ENCODE assay signal across 13 mouse cellular contexts in genomic region chr11:108475738-108476137, GRCm38 (mm10). TPM values are rescaled to one million over a fixed set of nuclear protein-coding genes. Genes with fewer than 3 reads are reported as not detected.
DNase-seq lines count a peak whose midpoint lies in the region; ATAC-seq and TF ChIP-seq lines count a peak whose summit lies in the region.
"Had no signal": no experiment of that assay in that cellular context is flagged by ENCODE, and none has a peak within 500 bp of the region (broad histone marks: within the 10 kb centered on the region; RNA-seq: fewer than 3 reads in every experiment).

No protein-coding gene starts in this region.

- TF ChIP-seq CTCF in midbrain, postnatal 0 days (IDR thresholded peaks at IDR 0.05), result no peak

- H3K9me3 ChIP-seq in midbrain, postnatal 0 days (ENCODE audit: low read length), result no peaks in the 10 kb centered on the region
- H3K9me3 ChIP-seq in midbrain, embryonic 10.5 days (replicated peaks), result no peaks in the 10 kb centered on the region
- H3K9me3 ChIP-seq: forebrain, embryonic 15.5 days; hindbrain, embryonic 13.5 days; lung, embryonic 15.5 days had no signal

- no peak overlapping the region for H3K9ac ChIP-seq in midbrain, postnatal 0 days (replicated peaks; ENCODE audit: low read length, poor library complexity, severe bottlenecking)
- H3K9ac ChIP-seq: forebrain, embryonic 15.5 days; hindbrain, embryonic 13.5 days; lung, embryonic 15.5 days had no signal

- no peak for ATAC-seq in midbrain, postnatal 0 days (ENCODE audit: low FRiP score)
- ATAC-seq: forebrain, embryonic 15.5 days; midbrain, embryonic 16.5 days had no signal

- 75% methylated on average over 7 of the region's 7 CpGs for WGBS in midbrain, postnatal 0 days
- 70% methylated on average over 7 of the region's 7 CpGs for WGBS in midbrain, embryonic 10.5 days

- H3K27me3 ChIP-seq in midbrain, postnatal 0 days (ENCODE audit: insufficient read depth, low read length), result no peaks in the 10 kb centered on the region
- no peaks in the 10 kb centered on the region for H3K27me3 ChIP-seq in midbrain, embryonic 10.5 days (ENCODE audit: low read depth, poor library complexity, severe bottlenecking)
- H3K27me3 ChIP-seq: forebrain, embryonic 15.5 days; hindbrain, embryonic 13.5 days; lung, embryonic 15.5 days had no signal

- H3K36me3 ChIP-seq in midbrain, postnatal 0 days (ENCODE audit: insufficient read depth, low read length), result no peaks in the 10 kb centered on the region
- H3K36me3 ChIP-seq in midbrain, embryonic 10.5 days, result peaks cover 10% of the 10 kb centered on the region
- H3K36me3 ChIP-seq: forebrain, embryonic 15.5 days; hindbrain, embryonic 13.5 days; lung, embryonic 15.5 days had no signal

- H3K4me2 ChIP-seq in midbrain, postnatal 0 days (ENCODE audit: low read depth, low read length, poor library complexity, severe bottlenecking), result no peak overlapping the region
- H3K4me2 ChIP-seq: forebrain, embryonic 15.5 days; hindbrain, embryonic 13.5 days; lung, embryonic 15.5 days had no signal

- peak; percentile 32 for DNase-seq in adrenal gland, adult 2 months
- no peak for DNase-seq in adrenal gland, postnatal 4 days (ENCODE audit: low spot score in 2 of 2)
- DNase-seq in midbrain, postnatal 0 days (ENCODE audit: low spot score), result peak; percentile 2
- DNase-seq in midbrain, embryonic 10.5 days (ENCODE audit: low spot score), result no peak
- DNase-seq in kidney, postnatal 36 days, result peak; percentile 52 to 62
- no peak for DNase-seq in retina, postnatal 1 day
- DNase-seq in urinary bladder, postnatal 14 days (ENCODE audit: low spot score), result no peak
- no peak for DNase-seq in right cerebral cortex, adult 18-20 months

- no peak overlapping the region for H3K4me3 ChIP-seq in midbrain, postnatal 0 days (ENCODE audit: low read depth, low read length)
- no peak overlapping the region for H3K4me3 ChIP-seq in midbrain, embryonic 10.5 days
- H3K4me3 ChIP-seq: forebrain, embryonic 15.5 days; heart, adult 2 months; hindbrain, embryonic 13.5 days; lung, embryonic 15.5 days had no signal

- no peaks in the 10 kb centered on the region for H3K4me1 ChIP-seq in midbrain, postnatal 0 days (ENCODE audit: insufficient read depth, low read length)
- no peaks in the 10 kb centered on the region for H3K4me1 ChIP-seq in midbrain, embryonic 10.5 days
- H3K4me1 ChIP-seq: forebrain, embryonic 15.5 days; hindbrain, embryonic 13.5 days; lung, embryonic 15.5 days had no signal

- H3K27ac ChIP-seq in midbrain, postnatal 0 days (ENCODE audit: low read depth, low read length), result no peak overlapping the region
- H3K27ac ChIP-seq in midbrain, embryonic 10.5 days (replicated peaks), result no peak overlapping the region
- H3K27ac ChIP-seq: forebrain, embryonic 15.5 days; heart, adult 2 months; hindbrain, embryonic 13.5 days; lung, embryonic 15.5 days had no signal

RNA-seq across cellular contexts. Expression of gene Cep112, which starts 50.7 kb away (rescaled TPM):
- 10 to 100 TPM in 1 of 2 experiments, 1 to 10 TPM in 1; 9.0 to 12.0 TPM for total RNA-seq in adrenal gland, adult 2 months (2021)
- 0.17 and 0.48 TPM in 2 replicates for polyA plus RNA-seq in adrenal gland, adult 2 months (2012; rRNA removed)
- total RNA-seq in adrenal gland, postnatal 4 days (2021), result 10 to 100 TPM; 24.5 to 26.1 TPM
- total RNA-seq in midbrain, postnatal 0 days (2014; rRNA removed), result 19.5 and 33.5 TPM in 2 replicates
- 13.9 and 14.1 TPM in 2 replicates for polyA plus RNA-seq in midbrain, postnatal 0 days (2015; fragmentation: Nextera tagmentation; extraction: Ambion mirVana)
- 13.3 and 15.6 TPM in 2 replicates for polyA plus RNA-seq in midbrain, embryonic 10.5 days (2016; fragmentation: Nextera tagmentation; extraction: Ambion mirVana)

Comparison
In these comparisons a context has a peak if more than half of its experiments do, and no peak if none do; other contexts are left out.
1. DNase-seq: peak in adrenal gland, adult 2 months (single experiment), midbrain, postnatal 0 days (single experiment) and kidney, postnatal 36 days (2 of 2); none in adrenal gland, postnatal 4 days (0 of 2), midbrain, embryonic 10.5 days (single experiment), retina, postnatal 1 day (single experiment), urinary bladder, postnatal 14 days (single experiment) and right cerebral cortex, adult 18-20 months (single experiment).